Mouse (Mus musculus): ENCODE results near the gene Atp6v0e.

Atp6v0e gene

DNA sequence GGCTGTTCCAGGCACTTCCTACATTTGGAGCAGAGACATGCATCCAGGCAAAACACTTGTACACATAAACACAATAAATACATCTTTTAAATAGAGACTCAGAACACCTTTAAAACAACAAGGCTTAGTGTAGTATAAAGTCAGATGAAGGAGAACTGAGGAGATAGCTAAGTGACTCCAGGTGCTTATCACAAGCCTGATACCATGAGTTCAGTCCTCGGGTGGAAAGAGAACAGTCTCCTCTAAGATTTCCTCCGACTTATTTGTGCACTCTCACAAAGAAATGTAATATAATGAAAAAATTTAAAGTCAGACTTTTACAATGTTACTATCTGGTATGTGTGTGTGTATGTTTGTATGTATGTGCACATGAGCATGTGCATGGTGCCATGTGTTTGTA is 58.8 kb downstream of the Atp6v0e start:
- DNase-seq: no peak

DNA sequence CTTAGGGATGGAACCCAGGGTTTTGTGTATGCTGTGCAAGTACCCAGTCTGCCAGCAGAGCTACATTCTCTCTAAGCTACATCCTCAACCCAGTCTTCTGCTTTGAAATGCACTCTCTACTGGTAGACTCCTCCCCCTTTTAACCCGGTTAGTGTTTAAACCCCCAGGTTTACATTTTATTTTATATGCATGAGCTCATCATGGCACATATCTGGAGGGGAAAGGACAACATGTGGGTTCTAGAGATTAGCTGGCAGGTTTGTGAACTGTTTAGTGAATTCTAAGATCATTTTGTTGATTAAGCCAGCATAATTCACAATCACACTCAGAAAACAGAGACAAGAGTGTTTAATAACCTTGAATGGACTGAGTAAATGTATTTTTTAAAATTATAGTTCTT is 61.8 kb downstream of the Atp6v0e start:
- no peak for DNase-seq

DNA sequence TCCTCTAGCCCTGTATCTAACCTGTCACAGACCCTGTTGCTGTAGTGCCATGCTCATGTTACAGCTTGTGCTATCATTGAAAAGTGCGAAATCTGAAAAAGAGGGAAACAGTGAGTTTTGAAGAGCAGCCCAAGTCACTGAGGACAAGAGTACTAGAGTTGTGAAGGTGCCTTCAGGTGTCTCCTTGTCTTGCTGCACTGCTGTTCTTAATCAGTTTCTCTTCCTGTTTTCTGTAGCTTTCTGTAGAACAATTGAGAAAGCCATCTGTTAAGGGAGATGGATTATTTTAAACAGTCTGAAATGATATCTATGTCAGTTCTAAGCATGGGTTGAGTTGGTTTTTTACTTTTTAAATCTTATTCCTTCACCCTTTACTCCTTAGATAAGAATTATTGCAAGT is 63.6 kb downstream of the Atp6v0e start:
- DNase-seq: no peak

DNA sequence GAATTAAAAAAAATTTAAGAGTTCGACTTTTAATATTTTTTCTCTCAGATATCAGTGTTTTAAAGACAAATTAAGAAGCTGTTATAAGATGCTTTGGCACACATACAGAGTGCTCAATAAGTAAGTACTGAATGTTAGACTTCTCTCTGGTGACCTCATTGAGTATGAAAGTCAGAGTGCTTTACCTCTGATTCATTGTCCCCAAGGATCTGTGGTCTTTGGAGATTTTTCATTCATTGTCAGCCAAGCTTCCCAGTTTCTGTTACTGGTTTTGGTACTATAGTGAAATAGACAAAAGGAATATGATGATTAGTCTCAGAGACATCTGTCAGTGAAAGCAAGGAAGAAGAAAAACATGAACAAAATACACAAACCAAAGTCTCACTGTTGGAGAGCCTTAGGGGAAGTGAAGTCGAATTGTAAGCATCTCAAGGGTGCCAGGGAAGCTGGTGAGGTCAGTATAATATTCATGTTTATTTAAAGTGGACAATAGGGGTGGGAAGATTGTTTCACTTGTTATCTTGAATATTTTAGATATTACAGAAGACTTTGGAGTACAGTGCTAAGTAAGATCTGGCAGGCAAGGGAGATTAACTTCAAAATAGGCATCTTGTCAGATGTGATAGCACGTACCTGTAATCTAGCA is 64.2 kb downstream of the Atp6v0e start:
- DNase-seq: no peak

DNA sequence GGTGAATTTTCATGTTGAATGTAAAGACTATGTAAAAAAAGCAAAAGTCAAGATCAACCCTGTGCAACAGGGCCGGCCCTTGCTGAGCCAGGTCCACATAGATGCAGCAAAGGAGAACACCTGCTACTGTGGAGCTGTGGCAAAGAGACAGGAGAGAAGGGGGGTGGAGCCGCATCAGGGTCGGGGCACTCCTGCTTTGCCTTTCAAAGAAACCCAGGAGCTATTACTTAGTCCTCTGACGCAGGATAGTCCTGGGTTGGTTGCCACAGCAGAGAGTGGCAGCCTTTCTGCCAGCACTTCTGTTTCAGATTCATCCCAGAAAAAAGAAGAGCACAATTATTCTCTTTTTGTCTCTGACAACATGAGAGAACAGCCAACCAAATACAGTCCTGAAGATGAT is 79.5 kb downstream of the Atp6v0e start:
- no peak for DNase-seq

DNA sequence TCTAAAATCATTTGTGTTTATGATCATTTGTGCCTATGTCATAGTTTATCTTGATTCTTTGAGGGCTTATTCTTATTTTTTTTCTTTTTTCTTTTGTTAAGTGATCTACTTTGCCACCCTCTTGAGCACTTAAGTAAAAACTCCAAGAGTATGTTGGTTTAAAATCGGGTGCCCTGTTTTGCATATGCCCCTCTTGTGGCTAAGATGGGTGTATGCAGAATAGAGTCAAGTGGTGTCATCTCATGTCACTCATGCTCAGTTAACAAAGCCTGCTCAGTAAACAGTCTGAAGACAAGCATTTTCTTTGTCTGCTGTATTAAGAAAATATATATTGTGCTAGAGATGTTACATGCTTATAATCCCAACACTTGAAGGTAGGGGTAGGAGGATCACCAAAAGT is 80.3 kb downstream of the Atp6v0e start:
- no peak for DNase-seq

Data from cerebellum, postnatal 10 days (tissue).